In genomic region chr7:57214119-57214518, GRCm38 (mm10) we compare ENCODE assay signal across 25 mouse cellular contexts.
"Had no signal": no experiment of that assay in that cellular context is flagged by ENCODE, and none has a peak within 500 bp of the region (broad histone marks: within the 10 kb centered on the region; RNA-seq: fewer than 3 reads in every experiment).

No protein-coding gene starts in this region.

- H3K4me3 ChIP-seq: kidney, embryonic 15.5 days; left cerebral cortex, adult 2 months; limb, embryonic 12.5 days; limb, embryonic 15.5 days; midbrain, embryonic 12.5 days; midbrain, embryonic 15.5 days; neural tube, embryonic 12.5 days; neural tube, embryonic 15.5 days had no signal

- ATAC-seq: liver, postnatal 0 days; lung, postnatal 0 days; midbrain, embryonic 15.5 days had no signal

- H3K27me3 ChIP-seq: kidney, embryonic 15.5 days; limb, embryonic 12.5 days; limb, embryonic 15.5 days; midbrain, embryonic 12.5 days; midbrain, embryonic 15.5 days; neural tube, embryonic 12.5 days; neural tube, embryonic 15.5 days had no signal

- H3K9ac ChIP-seq: kidney, embryonic 15.5 days; limb, embryonic 12.5 days; limb, embryonic 15.5 days; liver, embryonic 14.5 days; liver, postnatal 0 days; lung, embryonic 14.5 days; midbrain, embryonic 12.5 days; midbrain, embryonic 15.5 days; neural tube, embryonic 12.5 days; neural tube, embryonic 15.5 days had no signal

- DNase-seq: kidney, adult 2 months; kidney, postnatal 10 days; kidney, postnatal 36 days; layer of hippocampus, postnatal 36 days; left cerebral cortex, postnatal 4 days; liver, postnatal 0 days; lung, embryonic 14.5 days; right cerebral cortex, adult 18-20 months; right cerebral cortex, postnatal 14 days; right cerebral cortex, postnatal 4 days; thymus, adult 18-20 months; thymus, postnatal 14 days; thymus, postnatal 4 days had no signal

- H3K36me3 ChIP-seq: kidney, embryonic 15.5 days; limb, embryonic 12.5 days; limb, embryonic 15.5 days; midbrain, embryonic 12.5 days; midbrain, embryonic 15.5 days; neural tube, embryonic 12.5 days; neural tube, embryonic 15.5 days had no signal

- H3K9me3 ChIP-seq: kidney, embryonic 15.5 days; limb, embryonic 12.5 days; limb, embryonic 15.5 days; midbrain, embryonic 12.5 days; midbrain, embryonic 15.5 days; neural tube, embryonic 12.5 days; neural tube, embryonic 15.5 days had no signal

- H3K4me2 ChIP-seq: kidney, embryonic 15.5 days; limb, embryonic 12.5 days; limb, embryonic 15.5 days; liver, embryonic 11.5 days; lung, embryonic 14.5 days; midbrain, embryonic 12.5 days; midbrain, embryonic 15.5 days; neural tube, embryonic 12.5 days; neural tube, embryonic 15.5 days had no signal

- H3K27ac ChIP-seq: kidney, embryonic 15.5 days; left cerebral cortex, adult 2 months; limb, embryonic 12.5 days; limb, embryonic 15.5 days; liver, embryonic 14.5 days; macrophage; midbrain, embryonic 12.5 days; midbrain, embryonic 15.5 days; neural tube, embryonic 12.5 days; neural tube, embryonic 15.5 days had no signal

- H3K4me1 ChIP-seq: kidney, embryonic 15.5 days; limb, embryonic 12.5 days; limb, embryonic 15.5 days; midbrain, embryonic 12.5 days; midbrain, embryonic 15.5 days; neural tube, embryonic 12.5 days; neural tube, embryonic 15.5 days had no signal
